Mouse (Mus musculus) small intestine, adult 2 months (tissue): ENCODE results near the gene Cped1. TPM values are rescaled to one million over a fixed set of nuclear protein-coding genes. Genes with fewer than 3 reads are reported as not detected.

Experiments used
- H3K27ac ChIP-seq: fragments of 200-500 bp; 2 replicates; pipeline ENCODE4 v1.5.1; 2012; ENCODE audit warnings: low read depth, low read length, control low read depth, inconsistent platforms; ENCODE audit not compliant: insufficient read depth
- H3K27me3 ChIP-seq: fragments of 200-500 bp; 2 replicates; pipeline ENCODE4 v1.6.1; 2012; ENCODE audit warnings: mild to moderate bottlenecking, moderate library complexity, low read length, inconsistent platforms; ENCODE audit not compliant: control insufficient read depth, insufficient read depth
- H3K36me3 ChIP-seq: fragments of 200-500 bp; 2 replicates; pipeline ENCODE4 v1.6.1; 2012; ENCODE audit warnings: mild to moderate bottlenecking, low read length, control low read depth, inconsistent platforms; ENCODE audit not compliant: control insufficient read depth, insufficient read depth
- H3K4me1 ChIP-seq: fragments of 200-500 bp; 2 replicates; pipeline ENCODE4 v1.6.1; 2012; ENCODE audit warnings: low read length, inconsistent platforms, mixed read lengths; ENCODE audit not compliant: control insufficient read depth, insufficient read depth, insufficient read length
- H3K4me3 ChIP-seq: fragments of 200-500 bp; 2 replicates; pipeline ENCODE4 v1.5.1; 2012; ENCODE audit warnings: low read depth, mild to moderate bottlenecking, control low read depth, inconsistent platforms, low read length, moderate library complexity
- CTCF ChIP-seq: fragments of 200-500 bp; IDR thresholded peaks from 2 replicates; pipeline ENCODE4 v1.5.1; 2012; ENCODE audit warnings: low read depth, mild to moderate bottlenecking, control low read depth, inconsistent platforms, low read length, moderate library complexity, mixed read lengths; ENCODE audit not compliant: insufficient replicate concordance, insufficient read length; ENCODE audit errors: extremely low read depth
- POLR2A ChIP-seq: fragments of 200-500 bp; IDR thresholded peaks from 2 replicates; pipeline ENCODE4 v1.6.1; 2012; ENCODE audit warnings: low read depth, mild to moderate bottlenecking, control low read depth, inconsistent platforms, low read length, moderate library complexity
- WGBS: fragments of 180-500 bp; shearing (Covaris S2); methylation state at CpG from one replicate; pipeline ENCODE4 v1.1.7; 2018; 5-methylcytosine and 5-hydroxymethylcytosine counted together
- polyA plus RNA-seq: library from polyadenylated mRNA; depleted of rRNA; stranded (reverse); fragments of >200 nt; gene quantifications from 2 replicates; pipeline ENCODE4 v1.2.3, GENCODE M21; 2012

Cped1 gene
- polyA plus RNA-seq, 1 experiment, result 4.6 TPM

GRCm38 (mm10) chr6:22017631-22018030 lies 31.9 kb downstream of the Cped1 start:
- no peak for TF ChIP-seq CTCF
- no peak for TF ChIP-seq POLR2A
- Histone ChIP-seq H3K4me1 (no peaks in the 10 kb centered on the region), H3K36me3 (no peaks in the 10 kb centered on the region), H3K4me3 (no peak overlapping the region), H3K27ac (no peak overlapping the region), H3K27me3 (no peaks in the 10 kb centered on the region)
- whole genome bisulfite sequencing, result 76% methylated on average over 7 of the region's 7 CpGs

GRCm38 (mm10) chr6:22018768-22019445 lies 33.2 kb downstream of the Cped1 start:
- Histone ChIP-seq H3K4me3 (no peak overlapping the region), H3K4me1 (no peaks in the 10 kb centered on the region), H3K36me3 (no peaks in the 10 kb centered on the region), H3K27ac (no peak overlapping the region), H3K27me3 (no peaks in the 10 kb centered on the region)
- no peak for TF ChIP-seq CTCF
- TF ChIP-seq POLR2A, result no peak
- 78% methylated on average over 8 of the region's 8 CpGs for WGBS

- Histone ChIP-seq H3K4me3 (no peak overlapping the region), H3K27ac (no peak overlapping the region), H3K4me1 (no peaks in the 10 kb centered on the region), H3K36me3 (no peaks in the 10 kb centered on the region), H3K27me3 (no peaks in the 10 kb centered on the region)
- 68% methylated on average over 10 of the region's 10 CpGs for WGBS
- no peak for TF ChIP-seq CTCF
- TF ChIP-seq POLR2A, result no peak
Measured at GRCm38 (mm10) chr6:22019637-22020036, 33.9 kb downstream of the Cped1 start.

GRCm38 (mm10) chr6:22020696-22021095 lies 35.0 kb downstream of the Cped1 start:
- Histone ChIP-seq H3K36me3 (no peaks in the 10 kb centered on the region), H3K27me3 (no peaks in the 10 kb centered on the region), H3K4me1 (peaks cover 2% of the 10 kb centered on the region; the same call in 1 of the 2 replicates), H3K4me3 (no peak overlapping the region), H3K27ac (no peak overlapping the region)
- 73% methylated on average over 5 of the region's 5 CpGs for WGBS
- TF ChIP-seq POLR2A, result no peak
- no peak for TF ChIP-seq CTCF

GRCm38 (mm10) chr6:22021315-22021714 lies 35.6 kb downstream of the Cped1 start:
- no peak for TF ChIP-seq CTCF
- TF ChIP-seq POLR2A, result no peak
- Histone ChIP-seq H3K4me1 (peaks cover 2% of the 10 kb centered on the region; the same call in 1 of the 2 replicates), H3K27ac (no peak overlapping the region), H3K27me3 (no peaks in the 10 kb centered on the region), H3K36me3 (no peaks in the 10 kb centered on the region), H3K4me3 (no peak overlapping the region)
- WGBS, result 86% methylated on average over 3 of the region's 3 CpGs

GRCm38 (mm10) chr6:22024168-22024567 lies 38.5 kb downstream of the Cped1 start:
- H3K27me3 ChIP-seq, result no peaks in the 10 kb centered on the region
- H3K36me3 ChIP-seq, result no peaks in the 10 kb centered on the region
- TF ChIP-seq POLR2A, result no peak
- WGBS, result 90% methylated on average over 2 of the region's 2 CpGs
- H3K4me1 ChIP-seq, result peaks cover 2% of the 10 kb centered on the region; the same call in 1 of the 2 replicates
- no peak overlapping the region for H3K4me3 ChIP-seq
- no peak overlapping the region for H3K27ac ChIP-seq

- no peak overlapping the region for H3K27ac ChIP-seq
- H3K4me3 ChIP-seq, result no peak overlapping the region
- H3K27me3 ChIP-seq, result no peaks in the 10 kb centered on the region
- H3K36me3 ChIP-seq, result no peaks in the 10 kb centered on the region
- no peak for TF ChIP-seq POLR2A
- WGBS, result 11% methylated on average over 17 of the region's 17 CpGs
- peaks cover 2% of the 10 kb centered on the region; the same call in 1 of the 2 replicates for H3K4me1 ChIP-seq
Measured at GRCm38 (mm10) chr6:22025584-22026357, 40.1 kb downstream of the Cped1 start.
